Mouse (Mus musculus) layer of hippocampus, postnatal 36 days (tissue): ENCODE measurements around the gene Espl1. TPM values are rescaled to one million over a fixed set of nuclear protein-coding genes. Genes with fewer than 3 reads are reported as not detected.

ENCODE experiments used
- total RNA-seq, 2 experiments: library from RNA; stranded (reverse); gene quantifications; 2 replicates each; pipeline ENCODE4 v1.2.3; 2021

Gene Espl1
- total RNA-seq, 2 experiments from 2014 or later = 1.4 to 1.8 TPM

Other genes starting within 250 kb of the Espl1 start
- 100 to 1,000 TPM; 179 to 182 TPM for gene Eif4b, start 222.5 kb upstream of the Espl1 start, total RNA-seq
- gene Tns2, start 195.9 kb upstream of the Espl1 start, total RNA-seq = 10 to 100 TPM; 10.7 to 22.0 TPM
- gene Spryd3, start 160.0 kb upstream of the Espl1 start, total RNA-seq = 100 to 1,000 TPM; 141 to 151 TPM
- 1 to 10 TPM; 8.2 to 8.9 TPM for gene Igfbp6, start 151.9 kb upstream of the Espl1 start, total RNA-seq
- gene Soat2, start 145.7 kb upstream of the Espl1 start, total RNA-seq = under 1 TPM in 1 of 2 experiments, not detected in 1; 0.23 TPM
- 10 to 100 TPM; 68.8 to 69.4 TPM for gene Zfp740, start 93.0 kb upstream of the Espl1 start, total RNA-seq
- 10 to 100 TPM; 37.1 to 39.5 TPM for gene Csad, start 91.5 kb upstream of the Espl1 start, total RNA-seq
- gene Itgb7, start 64.3 kb upstream of the Espl1 start, total RNA-seq = 1 to 10 TPM; 1.8 to 2.2 TPM
- 1 to 10 TPM; 8.3 to 10.0 TPM for gene Rarg, start 38.7 kb upstream of the Espl1 start, total RNA-seq
- gene Gm9918, start 25.7 kb upstream of the Espl1 start, total RNA-seq = not detected
- 10 to 100 TPM; 33.9 to 37.3 TPM for gene Mfsd5, start 16.8 kb upstream of the Espl1 start, total RNA-seq
- 100 to 1,000 TPM; 400 to 436 TPM for gene Pfdn5, start 29.9 kb downstream of the Espl1 start, total RNA-seq
- 10 to 100 TPM; 65.9 to 69.8 TPM for gene Myg1, start 35.4 kb downstream of the Espl1 start, total RNA-seq
- 10 to 100 TPM; 21.4 to 24.2 TPM for gene Aaas, start 54.5 kb downstream of the Espl1 start, total RNA-seq
- gene Sp7, start 70.9 kb downstream of the Espl1 start, total RNA-seq = under 1 TPM; 0.38 to 0.57 TPM
- gene Sp1, start 109.9 kb downstream of the Espl1 start, total RNA-seq = 10 to 100 TPM; 22.4 to 23.1 TPM
- gene Amhr2, start 149.1 kb downstream of the Espl1 start, total RNA-seq = under 1 TPM; 0.42 to 0.51 TPM
- 10 to 100 TPM; 40.6 to 41.0 TPM for gene Prr13, start 162.8 kb downstream of the Espl1 start, total RNA-seq
- 100 to 1,000 TPM; 448 to 513 TPM for gene Pcbp2, start 174.3 kb downstream of the Espl1 start, total RNA-seq
- gene Gm10337, start 207.5 kb downstream of the Espl1 start, total RNA-seq = not detected
- gene Map3k12, start 220.8 kb downstream of the Espl1 start, total RNA-seq = 100 to 1,000 TPM in 1 of 2 experiments, 10 to 100 TPM in 1; 96.4 to 103 TPM
- 10 to 100 TPM; 32.2 to 36.9 TPM for gene Tarbp2, start 221.9 kb downstream of the Espl1 start, total RNA-seq
- gene Npff, start 228.7 kb downstream of the Espl1 start, total RNA-seq = 1 to 10 TPM; 3.7 to 4.3 TPM